11 mouse cellular contexts compared by ENCODE assay signal in the genomic region with DNA sequence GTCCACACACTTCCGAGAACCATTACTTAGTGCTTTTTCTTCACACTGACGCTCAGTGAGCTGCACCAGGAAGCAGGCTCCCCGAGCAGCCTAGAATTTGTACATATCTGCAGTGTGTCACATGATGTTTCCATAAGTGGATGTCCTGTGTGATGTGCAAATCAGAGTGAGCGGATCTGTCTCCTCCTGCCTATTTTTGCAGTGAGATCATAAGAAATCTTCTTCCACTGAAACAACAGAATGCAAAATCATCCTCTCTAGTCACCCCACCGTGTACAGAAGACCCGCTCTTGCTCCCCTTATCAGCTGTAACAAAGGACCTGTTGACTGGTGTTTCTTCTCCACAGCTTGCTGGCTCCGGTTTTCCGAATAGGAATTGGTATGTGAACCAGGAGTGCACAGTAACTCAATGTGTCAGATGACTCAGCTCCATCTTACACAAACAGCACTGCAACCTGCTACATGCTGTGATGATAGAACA. TPM values are rescaled to one million over a fixed set of nuclear protein-coding genes. Genes with fewer than 3 reads are reported as not detected.
DNase-seq lines count a peak whose midpoint lies in the region; ATAC-seq and TF ChIP-seq lines count a peak whose summit lies in the region.
"Had no signal": no experiment of that assay in that cellular context is flagged by ENCODE, and none has a peak within 500 bp of the region (broad histone marks: within the 10 kb centered on the region; RNA-seq: fewer than 3 reads in every experiment).

No protein-coding gene starts in this region.

- ATAC-seq in megakaryocyte-erythroid progenitor cell, adult 5-6 weeks (replicated peaks; ENCODE audit: low FRiP score, low TSS enrichment, poor library complexity, severe bottlenecking): no peak
- ATAC-seq: forebrain, embryonic 16.5 days had no signal

- peak overlapping the region; percentile 28; the same call in 1 of the 2 replicates for H3K27ac ChIP-seq in macrophage

- 90% methylated on average over 8 of the region's 8 CpGs for WGBS in macrophage (ENCODE audit: missing documents)

- TF ChIP-seq POLR2A in brain, embryonic 14.5 days (IDR thresholded peaks at IDR 0.05; ENCODE audit: borderline replicate concordance, extremely low read depth, insufficient read depth, insufficient read length, poor library complexity, severe bottlenecking): no peak

- no peak overlapping the region for H3K4me3 ChIP-seq in macrophage (ENCODE audit: inconsistent target)

- no peak for TF ChIP-seq CTCF in brain, embryonic 14.5 days (IDR thresholded peaks at IDR 0.05; ENCODE audit: borderline replicate concordance, extremely low read depth, insufficient read depth, insufficient read length)

- 0 out of 2 replicates have a peak, but pooled peaks cover 7% of the 10 kb centered on the region for H3K36me3 ChIP-seq in macrophage (ENCODE audit: inconsistent target)

- peak; percentile 12 to 13 for DNase-seq in layer of hippocampus, postnatal 14 days (ENCODE audit: low spot score in 2 of 2)
- no peak for DNase-seq in layer of hippocampus, postnatal 10 days (ENCODE audit: low spot score in 2 of 2)
- DNase-seq in NIH3T3 (ENCODE audit: low read depth): peak; percentile 53
- peak; percentile 43 for DNase-seq in brain, embryonic 14.5 days (ENCODE audit: low read depth)
- DNase-seq in yolk sac, embryonic 10.5 days (ENCODE audit: low spot score): no peak
- DNase-seq: cerebellum, adult 9-11 months; kidney, postnatal 36 days; thymus, postnatal 36 days had no signal

- H3K79me2 ChIP-seq in macrophage (ENCODE audit: inconsistent target): peaks cover 100% of the 10 kb centered on the region

RNA-seq across cellular contexts. Expression of a gene that starts 46.0 kb away (rescaled TPM):
- 100 to 1,000 TPM; 214 to 231 TPM for total RNA-seq in layer of hippocampus, postnatal 14 days (2021)
- 100 to 1,000 TPM; 249 to 257 TPM for total RNA-seq in layer of hippocampus, postnatal 10 days (2021)
- 101 and 129 TPM in 2 replicates for polyA plus RNA-seq in brain, embryonic 14.5 days (2012; rRNA removed)
- 10 to 100 TPM; 11.1 to 62.0 (median 36.3) TPM for total RNA-seq in macrophage (2018; cell fraction: chromatin; rRNA removed)
- 100 to 1,000 TPM in 23 of 26 experiments, 10 to 100 TPM in 3; 75.7 to 161 (median 121) TPM for total RNA-seq in macrophage (2018; cell fraction: cytosol; rRNA removed)
- total RNA-seq in macrophage (2018; cell fraction: nucleus; rRNA removed): 100 to 1,000 TPM in 6 of 26 experiments, 10 to 100 TPM in 20; 43.7 to 141 (median 71.9) TPM
- polyA plus RNA-seq in macrophage (2018): 105 to 179 TPM (median 113 TPM) in 3 replicates
- total RNA-seq in megakaryocyte-erythroid progenitor cell, adult 5-6 weeks (2014; fragmentation: Nextera tagmentation): 33.4 and 35.9 TPM in 2 replicates
- total RNA-seq in megakaryocyte-erythroid progenitor cell, adult 5-6 weeks (2017): 39.0 and 68.3 TPM in 2 replicates

Comparison
In these comparisons a context has a peak if more than half of its experiments do, and no peak if none do; other contexts are left out.
1. DNase-seq: peak in layer of hippocampus, postnatal 14 days (2 of 2), NIH3T3 (single experiment) and brain, embryonic 14.5 days (single experiment); none in layer of hippocampus, postnatal 10 days (0 of 2) and yolk sac, embryonic 10.5 days (single experiment).